In genomic region chr17:86505183-86505631, GRCm38 (mm10) we compare ENCODE assay signal across 9 mouse cellular contexts. TPM values are rescaled to one million over a fixed set of nuclear protein-coding genes. Genes with fewer than 3 reads are reported as not detected.
A peak's percentile ranks its signal among the peaks of the same experiment; 100 is the strongest.
DNase-seq lines count a peak whose midpoint lies in the region; ATAC-seq and TF ChIP-seq lines count a peak whose summit lies in the region.
"Had no signal": no experiment of that assay in that cellular context is flagged by ENCODE, and none has a peak within 500 bp of the region (broad histone marks: within the 10 kb centered on the region; RNA-seq: fewer than 3 reads in every experiment).

Gene Gm10309, minus strand, starts transcription at chr17:86505232.

- WGBS in liver, postnatal 0 days (ENCODE audit: insufficient replicate concordance), result 87% methylated on average over 8 of the region's 8 CpGs
- WGBS in liver, embryonic 12.5 days (ENCODE audit: insufficient replicate concordance), result 82% methylated on average over 8 of the region's 8 CpGs
- 81% methylated on average over 8 of the region's 8 CpGs for WGBS in small intestine, adult 2 months

- H3K9me3 ChIP-seq in liver, postnatal 0 days (ENCODE audit: low read length), result no peaks in the 10 kb centered on the region
- H3K9me3 ChIP-seq in liver, embryonic 12.5 days (replicated peaks), result no peaks in the 10 kb centered on the region

- no peak within 1 kb of the TSS for H3K4me3 ChIP-seq in liver, postnatal 0 days (ENCODE audit: low read depth, low read length)
- no peak within 1 kb of the TSS for H3K4me3 ChIP-seq in liver, embryonic 12.5 days
- no peak within 1 kb of the TSS for H3K4me3 ChIP-seq in small intestine, adult 2 months (ENCODE audit: low read depth, low read length)
- H3K4me3 ChIP-seq: left cerebral cortex, adult 2 months had no signal

- H3K4me2 ChIP-seq in liver, postnatal 0 days (ENCODE audit: low read depth, low read length), result no peak within 1 kb of the TSS
- no peak within 1 kb of the TSS for H3K4me2 ChIP-seq in liver, embryonic 12.5 days

- H3K27ac ChIP-seq in liver, postnatal 0 days (ENCODE audit: low read depth), result peak within 1 kb of the TSS; percentile 84
- no peak within 1 kb of the TSS for H3K27ac ChIP-seq in liver, embryonic 12.5 days
- peak within 1 kb of the TSS; percentile 17; the same call in 1 of the 2 replicates for H3K27ac ChIP-seq in small intestine, adult 2 months (ENCODE audit: insufficient read depth, low read depth, low read length)
- H3K27ac ChIP-seq: left cerebral cortex, adult 2 months had no signal

- no peak for TF ChIP-seq CTCF in liver, postnatal 0 days (IDR thresholded peaks at IDR 0.05; ENCODE audit: low read depth)
- TF ChIP-seq CTCF in small intestine, adult 2 months (IDR thresholded peaks at IDR 0.05; ENCODE audit: extremely low read depth, insufficient read length, insufficient replicate concordance, low read depth, low read length), result no peak

- no peak for TF ChIP-seq EP300 in liver, postnatal 0 days (IDR thresholded peaks at IDR 0.05; ENCODE audit: low read depth)

- H3K4me1 ChIP-seq in liver, postnatal 0 days (ENCODE audit: insufficient read depth), result 0 out of 2 replicates have a peak, but pooled peaks cover 10% of the 10 kb centered on the region
- H3K4me1 ChIP-seq in liver, embryonic 12.5 days, result no peaks in the 10 kb centered on the region
- H3K4me1 ChIP-seq in small intestine, adult 2 months (ENCODE audit: control insufficient read depth, insufficient read depth, insufficient read length, low read length), result no peaks in the 10 kb centered on the region; the same call in 1 of the 2 replicates

- TF ChIP-seq POLR2A in small intestine, adult 2 months (IDR thresholded peaks at IDR 0.05; ENCODE audit: low read depth, low read length), result no peak

- no peak within 1 kb of the TSS for H3K9ac ChIP-seq in liver, postnatal 0 days (replicated peaks)
- H3K9ac ChIP-seq in liver, embryonic 12.5 days, result no peak within 1 kb of the TSS

- H3K27me3 ChIP-seq in liver, postnatal 0 days (ENCODE audit: insufficient read depth, low read length), result no peaks in the 10 kb centered on the region
- no peaks in the 10 kb centered on the region for H3K27me3 ChIP-seq in liver, embryonic 12.5 days (replicated peaks)
- H3K27me3 ChIP-seq in small intestine, adult 2 months (ENCODE audit: control insufficient read depth, insufficient read depth, low read length), result no peaks in the 10 kb centered on the region

- ATAC-seq in liver, postnatal 0 days, result no peak
- ATAC-seq in liver, embryonic 12.5 days, result no peak
- ATAC-seq in inflammation-experienced regulatory T-cells, adult 6 months, result no peak

- DNase-seq in liver, postnatal 0 days, result no peak
- peak; percentile 92 to 93 for DNase-seq in cerebellum, postnatal 10 days
- DNase-seq in layer of hippocampus, postnatal 10 days (ENCODE audit: low spot score in 2 of 2), result peak; percentile 60 to 68
- no peak for DNase-seq in Muller cell, postnatal 12 days (ENCODE audit: inconsistent ontology term)
- no peak for DNase-seq in embryo, embryonic 11 days

- no peaks in the 10 kb centered on the region for H3K36me3 ChIP-seq in liver, postnatal 0 days (replicated peaks; ENCODE audit: insufficient read depth, low read length)
- H3K36me3 ChIP-seq in liver, embryonic 12.5 days, result no peaks in the 10 kb centered on the region
- no peaks in the 10 kb centered on the region for H3K36me3 ChIP-seq in small intestine, adult 2 months (ENCODE audit: control insufficient read depth, insufficient read depth, low read length)

RNA-seq across cellular contexts. Expression of gene Gm10309, which starts in this region (rescaled TPM):
- 0.05 TPM in 1 of 2 replicates, not detected in the other for polyA plus RNA-seq in liver, postnatal 0 days (2015; fragmentation: Nextera tagmentation; extraction: Ambion mirVana)
- 0.07 and 0.11 TPM in 2 replicates for polyA plus RNA-seq in liver, embryonic 12.5 days (2016; fragmentation: Nextera tagmentation; extraction: Ambion mirVana)
- total RNA-seq in layer of hippocampus, postnatal 10 days (2021), result not detected
- 0.05 TPM in 1 of 2 replicates, not detected in the other for polyA plus RNA-seq in small intestine, adult 2 months (2012; rRNA removed)
- polyA plus RNA-seq in inflammation-experienced regulatory T-cells, adult 6 months (2017; shearing (Covaris generic)), result 1 to 10 TPM in 2 of 3 experiments, under 1 TPM in 1; 0.35 to 1.3 (median 1.1) TPM
- total RNA-seq: left cerebral cortex, adult 2 months had no signal

Comparison
In these comparisons a context has a peak if more than half of its experiments do, and no peak if none do; other contexts are left out.
1. Peak in DNase-seq in layer of hippocampus, postnatal 10 days; RNA of the gene not detected or under 1 TPM.
2. DNase-seq: peak in cerebellum, postnatal 10 days (2 of 2); none in liver, postnatal 0 days (single experiment), Muller cell, postnatal 12 days (single experiment) and embryo, embryonic 11 days (single experiment).